Mouse (Mus musculus) spleen, adult 12 weeks (tissue): ENCODE data around the gene Lonp2.

Experiments used
- DNase-seq: peaks from one replicate; pipeline ENCODE4 v3.0.0; 2022; ENCODE audit warnings: low spot score

The Lonp2 gene

DNA sequence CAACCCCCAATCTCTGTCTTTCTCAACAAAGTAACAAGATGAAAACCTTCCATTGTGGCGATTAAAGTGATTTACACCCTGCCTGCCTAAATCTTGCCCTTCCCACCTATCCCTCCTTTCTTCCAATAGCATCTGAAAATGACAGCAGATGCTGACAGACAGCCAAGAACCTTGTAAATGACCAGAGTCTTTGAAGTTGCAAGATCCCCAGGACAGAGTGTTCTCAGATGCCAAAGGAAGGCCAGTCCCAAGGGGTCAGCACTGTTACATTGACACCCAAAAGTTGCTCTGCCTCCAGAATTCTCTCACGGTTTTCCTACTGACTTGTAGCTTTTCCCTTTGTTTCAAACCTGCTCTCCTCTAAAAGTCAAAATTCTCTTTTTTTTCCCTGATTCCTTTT lies 126.0 kb downstream of the Lonp2 start:
- no peak for DNase-seq

DNA sequence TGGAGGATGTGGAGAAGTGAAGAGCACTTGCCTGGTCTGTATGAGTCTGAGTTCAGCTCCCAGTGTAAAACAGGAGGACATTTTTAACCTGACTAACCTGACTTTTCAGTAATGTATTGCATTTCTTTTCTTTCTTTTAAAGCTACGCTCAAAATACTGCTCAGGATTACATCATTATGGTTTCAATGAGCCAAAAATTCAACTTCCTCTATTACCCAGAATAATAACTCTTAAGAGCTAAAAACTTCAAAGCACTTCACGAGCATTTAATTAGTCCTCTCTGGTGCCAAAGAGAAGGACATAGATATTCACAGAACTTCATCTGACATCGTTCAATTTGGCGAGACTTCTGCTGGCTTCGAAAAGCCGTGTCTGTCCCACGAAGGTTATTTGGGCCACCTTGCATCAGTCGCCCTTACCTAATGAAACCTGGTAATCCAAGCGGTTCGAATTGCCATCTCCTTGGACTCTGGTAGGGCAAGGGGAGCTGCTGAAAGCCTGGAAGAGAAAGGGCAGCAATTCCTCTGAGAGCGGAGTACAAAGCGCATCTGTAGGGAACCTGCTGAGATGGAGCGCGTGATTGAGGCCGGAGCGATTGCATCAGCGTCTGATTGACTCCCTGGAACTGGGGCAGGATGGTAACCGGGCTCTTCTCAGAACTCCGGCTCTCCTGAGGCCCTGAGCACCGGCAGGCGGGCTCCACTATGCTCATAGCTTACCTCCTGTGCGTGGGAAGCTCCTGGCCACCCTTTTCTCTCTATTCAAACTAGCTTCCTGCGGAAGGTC lies 133.3 kb downstream of the Lonp2 start:
- DNase-seq, result no peak

DNA sequence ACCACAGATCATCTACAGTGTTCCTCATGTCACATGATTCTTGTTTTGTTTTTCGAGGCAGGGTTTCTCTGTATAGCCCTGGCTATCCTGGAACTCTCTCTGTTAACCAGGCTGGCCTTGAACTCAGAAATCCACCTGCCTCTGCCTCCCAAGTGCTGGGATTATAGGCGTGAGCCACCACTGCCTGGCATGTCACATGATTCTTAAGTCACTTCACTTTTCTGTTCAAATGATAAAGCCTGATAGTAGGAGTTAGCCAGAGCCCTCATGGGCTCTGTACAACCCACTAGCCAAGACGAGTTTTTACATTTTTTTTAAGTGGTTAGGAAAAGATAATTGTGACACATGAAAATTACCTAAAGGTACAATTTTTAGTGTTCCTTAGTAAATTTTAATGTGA lies 134.8 kb downstream of the Lonp2 start:
- DNase-seq, result no peak

DNA sequence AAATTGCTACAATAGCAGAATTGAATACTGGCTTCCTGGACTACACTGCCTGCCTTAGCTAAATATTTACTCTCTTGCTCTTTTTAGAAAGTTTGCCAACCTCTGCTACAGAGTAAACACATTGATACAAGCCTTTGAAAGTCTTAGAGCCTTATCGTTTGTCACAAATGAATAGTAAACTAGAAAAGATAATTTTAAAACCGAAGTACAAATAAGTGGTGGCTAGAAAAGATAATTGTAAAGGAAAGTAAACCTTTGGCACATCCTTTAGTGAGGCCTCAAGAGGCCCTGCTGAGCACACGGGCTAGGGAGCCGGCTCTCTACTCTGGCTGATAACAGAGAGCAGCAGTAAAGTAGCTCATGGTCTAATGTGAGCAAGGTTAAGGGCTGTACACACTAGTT lies 135.2 kb downstream of the Lonp2 start:
- DNase-seq, result no peak

DNA sequence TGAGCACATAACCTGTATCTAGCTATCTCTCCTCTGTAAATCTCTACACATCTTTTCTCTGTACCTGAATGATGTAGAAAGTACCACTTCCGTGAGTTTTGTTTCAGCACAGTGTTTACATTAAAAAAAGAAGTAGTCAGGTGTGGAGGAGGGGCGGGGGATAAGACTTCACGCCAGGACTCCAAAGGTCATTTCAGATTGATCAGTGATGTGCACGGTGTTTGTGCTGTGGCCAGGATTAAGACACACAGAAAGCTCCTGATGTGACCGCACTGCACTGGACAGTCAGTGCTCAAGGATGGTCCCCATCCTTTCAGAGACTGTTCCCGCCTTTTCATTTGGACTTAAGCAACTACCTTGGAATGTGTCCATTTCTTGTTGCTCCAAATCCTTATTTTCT lies 136.9 kb downstream of the Lonp2 start:
- no peak for DNase-seq

DNA sequence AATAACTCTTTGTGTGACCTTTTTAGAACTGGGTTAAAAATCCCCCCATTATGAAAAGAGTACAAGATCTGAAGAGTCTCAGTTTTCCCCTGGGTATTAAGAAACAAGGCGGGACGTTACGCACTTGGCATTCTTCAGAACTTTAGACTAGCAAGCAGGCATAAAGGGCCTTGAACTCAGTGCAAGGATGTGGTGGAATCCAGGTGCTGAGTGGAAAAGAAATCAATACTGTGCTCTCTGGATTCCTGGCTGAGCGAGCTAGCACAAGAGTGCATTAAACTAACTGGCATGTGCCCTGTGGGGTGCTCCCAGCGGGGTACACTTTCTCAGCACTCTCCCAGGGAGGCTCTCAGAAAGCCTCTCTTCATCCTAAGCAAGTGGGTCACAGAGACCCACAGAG lies 139.0 kb downstream of the Lonp2 start:
- no peak for DNase-seq

DNA sequence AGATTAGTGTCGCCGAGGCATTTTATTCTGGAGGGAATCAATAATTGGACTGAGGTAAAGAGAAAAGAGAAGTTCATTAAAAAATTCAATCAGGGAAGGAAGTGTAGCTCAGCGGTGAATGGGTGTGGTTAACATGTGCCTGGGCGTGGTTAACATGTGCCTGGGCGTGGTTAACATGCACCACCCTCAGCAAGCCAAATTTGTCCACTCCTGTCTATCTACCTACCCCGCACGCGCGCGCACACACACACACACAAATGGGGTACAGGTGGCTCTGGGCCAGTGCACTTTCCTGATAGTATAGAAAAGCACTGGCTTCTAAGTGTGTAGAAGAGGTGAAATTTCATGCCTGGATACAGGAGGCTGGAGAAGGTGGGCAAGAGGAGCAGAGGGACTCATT lies 141.3 kb downstream of the Lonp2 start:
- peak; percentile 30 for DNase-seq

DNA sequence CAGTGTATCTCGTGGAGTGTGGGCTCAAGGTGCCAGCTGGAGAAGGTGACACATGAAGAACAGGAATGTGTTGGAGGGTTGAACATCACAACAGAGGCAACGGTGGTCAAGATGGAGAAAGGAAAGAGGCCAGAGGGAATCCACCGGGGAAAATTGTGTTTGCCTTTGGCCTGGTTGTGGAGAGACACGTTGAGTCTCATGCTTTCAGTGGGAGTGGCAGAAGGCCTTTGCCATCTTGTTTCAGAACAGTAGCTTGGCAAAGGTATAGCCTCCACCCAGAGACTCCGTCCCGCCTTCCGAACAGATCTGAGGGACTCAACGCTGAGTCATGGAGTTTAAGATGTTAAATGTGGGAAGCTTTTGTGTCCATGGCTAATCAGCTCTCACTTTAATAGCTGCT lies 141.8 kb downstream of the Lonp2 start:
- DNase-seq, result no peak

DNA sequence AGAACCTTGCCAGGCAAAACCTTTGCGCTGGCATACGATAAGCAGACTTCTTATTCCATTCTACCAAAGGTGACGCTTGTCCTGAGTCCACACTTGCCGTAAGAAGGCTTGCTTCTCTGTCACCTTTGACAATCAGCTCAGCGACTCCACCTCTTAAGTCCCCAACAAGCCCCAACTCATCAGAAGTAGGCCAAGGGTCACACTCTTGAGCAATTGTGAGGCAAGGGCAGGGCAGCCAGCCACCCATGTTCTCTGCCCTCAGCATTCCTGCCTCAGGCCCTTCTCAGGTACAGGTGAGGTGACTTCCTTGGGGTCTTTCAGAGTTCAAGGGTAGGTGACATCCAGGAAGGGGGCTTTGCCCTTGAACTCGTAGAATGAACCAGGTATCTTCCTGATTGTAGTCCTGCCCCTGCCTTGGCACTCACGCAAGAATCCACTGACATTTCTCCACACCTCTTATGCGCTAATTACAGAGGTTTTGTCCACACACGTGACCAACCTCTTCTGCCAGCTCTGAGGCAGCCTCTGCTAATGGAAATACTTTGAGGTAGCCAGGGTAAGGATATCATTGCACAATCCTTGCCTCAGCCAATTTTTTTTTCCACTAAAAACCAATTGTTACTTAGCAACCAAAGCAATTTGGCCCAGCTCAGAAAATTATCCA lies 142.8 kb downstream of the Lonp2 start:
- no peak for DNase-seq

DNA sequence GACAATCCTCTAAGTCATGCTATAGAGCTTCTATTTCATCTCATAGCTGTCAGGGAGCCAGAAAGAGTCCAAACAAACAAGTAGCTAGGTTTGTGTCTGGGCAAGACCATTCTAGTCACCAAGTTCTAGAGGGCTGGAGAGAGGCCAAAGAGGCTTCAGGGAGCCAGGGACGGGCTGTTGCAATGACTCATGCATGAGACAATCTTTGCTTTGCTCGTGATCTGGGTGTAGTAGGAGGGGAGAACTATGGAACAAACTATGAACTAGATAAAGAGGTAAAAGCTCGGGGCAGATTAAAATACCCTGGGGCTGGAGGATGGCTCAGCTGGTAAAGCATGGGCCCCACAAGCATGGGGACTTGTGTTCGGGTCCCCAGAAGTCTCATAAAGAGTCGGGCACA lies 144.7 kb downstream of the Lonp2 start:
- no peak for DNase-seq

DNA sequence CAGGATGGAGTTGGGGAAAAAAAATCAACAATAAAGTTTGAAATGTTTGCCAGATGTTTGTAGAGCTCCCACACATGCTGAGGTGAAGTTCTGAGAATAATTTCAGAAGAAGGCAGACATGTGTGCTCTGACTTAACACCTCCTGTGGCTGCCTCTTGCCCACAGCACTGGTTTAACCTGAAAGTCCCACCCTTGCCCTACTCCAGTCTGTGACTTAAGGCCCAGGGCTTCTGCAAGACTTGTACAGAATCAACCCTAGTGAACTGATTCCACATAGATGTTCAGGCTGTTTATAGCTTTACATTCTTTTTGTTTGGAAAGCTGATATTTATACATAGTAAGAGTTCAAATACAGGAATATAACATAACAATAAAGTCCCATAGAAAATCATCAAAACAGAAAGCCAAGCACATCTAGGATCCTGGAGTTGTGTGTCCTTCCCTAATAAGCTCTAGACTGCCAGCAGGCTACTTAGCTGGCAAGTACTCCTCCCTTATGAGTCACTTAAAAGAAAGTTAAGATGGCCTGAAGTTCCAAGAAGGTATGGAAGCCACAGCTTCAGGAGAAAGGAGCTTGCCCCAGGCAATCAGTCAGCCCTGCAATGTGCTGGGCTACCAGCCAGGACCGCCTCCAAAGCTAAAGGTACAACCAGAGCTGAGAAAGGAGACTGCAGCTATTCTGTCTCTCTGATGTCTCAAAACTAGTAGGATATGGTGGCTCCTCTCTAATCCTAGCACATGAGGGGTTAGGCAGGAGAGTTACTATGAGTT lies 146.3 kb downstream of the Lonp2 start:
- no peak for DNase-seq
